Mouse (Mus musculus) heart, postnatal 36 days (tissue): ENCODE measurements around the gene Olfr374. TPM values are rescaled to one million over a fixed set of nuclear protein-coding genes. Genes with fewer than 3 reads are reported as not detected.
"Not testable (repeated sequence)": the region's sequence is repeated elsewhere in the genome, so short reads cannot be mapped to it uniquely, and the experiment has no call there.

Experiments used
- DNase-seq, 2 experiments: peaks; one replicate each; pipeline ENCODE4 v3.0.0; 2021 to 2022
- intact Hi-C: fragments of 180-260 bp; cut with DNase I; formaldehyde crosslinking; loops from one replicate; pipeline ENCODE4 v1.15.1; 2025
- total RNA-seq, 2 experiments: library from RNA; stranded (reverse); gene quantifications; 2 replicates each; pipeline ENCODE4 v1.2.3; 2021

Olfr374 gene
- total RNA-seq = not detected

- intact Hi-C loops = no loop called here
- DNase-seq = no peak
Measured at GRCm38 (mm10) chr8:72106740-72107139, at the start of gene Olfr374. Olfr374 (plus strand) TSS chr8:72107040.

DNA sequence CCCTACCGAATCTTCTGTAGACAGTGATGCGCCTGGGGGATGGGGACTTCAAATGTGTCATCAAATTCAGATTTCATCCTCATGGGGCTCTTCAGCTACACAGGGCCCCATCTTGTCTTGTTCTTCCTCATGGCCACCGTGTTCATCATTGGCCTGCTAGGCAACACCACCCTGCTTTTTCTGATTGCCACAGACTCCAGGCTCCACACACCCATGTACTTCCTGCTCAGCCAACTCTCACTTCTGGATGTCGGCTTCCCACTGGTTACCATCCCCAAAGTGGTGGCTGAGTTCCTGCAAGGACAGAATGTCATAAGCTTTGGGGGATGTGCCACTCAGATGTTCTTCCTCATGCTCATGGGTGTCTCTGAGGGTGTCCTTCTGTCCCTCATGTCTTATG is 49.2 kb upstream of the Olfr374 start:
- intact Hi-C loops, DNase-seq: not testable (repeated sequence)

- DNase-seq, intact Hi-C loops: not testable (repeated sequence)
Measured at GRCm38 (mm10) chr8:72066819-72067399, 39.9 kb upstream of the Olfr374 start.

DNA sequence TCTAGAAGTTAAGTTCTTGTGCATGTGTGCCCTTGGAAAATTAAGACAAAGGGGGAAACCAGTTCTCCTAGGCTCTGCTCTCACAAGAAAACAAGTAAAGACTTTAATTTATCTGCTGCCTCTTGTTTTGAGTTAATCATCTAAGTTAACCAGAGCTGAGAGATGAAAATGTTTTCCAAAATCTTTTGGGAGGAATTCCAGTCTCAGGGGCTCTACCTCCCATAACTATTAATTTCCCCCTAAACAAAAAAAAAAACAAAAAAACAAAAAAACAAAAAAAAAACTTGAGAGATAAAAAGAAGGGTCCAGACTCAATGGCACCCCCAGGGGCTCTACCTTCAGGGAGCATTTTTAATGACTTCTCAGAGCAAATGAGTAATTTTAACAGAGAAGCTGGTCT is 24.0 kb upstream of the Olfr374 start, which contains the start of gene Olfr373:
TSS of gene Olfr373 (plus strand) at position 301 of the 400 bp plus-strand sequence.
- DNase-seq, intact Hi-C loops: not testable (repeated sequence)

- no peak for DNase-seq
- intact Hi-C loops = loop anchor here (2.0 kb wide), 1 partner anchor 44 kb away; the partner anchor contains the start of gene Olfr372
Measured at GRCm38 (mm10) chr8:72084744-72085143, 22.1 kb upstream of the Olfr374 start.

DNA sequence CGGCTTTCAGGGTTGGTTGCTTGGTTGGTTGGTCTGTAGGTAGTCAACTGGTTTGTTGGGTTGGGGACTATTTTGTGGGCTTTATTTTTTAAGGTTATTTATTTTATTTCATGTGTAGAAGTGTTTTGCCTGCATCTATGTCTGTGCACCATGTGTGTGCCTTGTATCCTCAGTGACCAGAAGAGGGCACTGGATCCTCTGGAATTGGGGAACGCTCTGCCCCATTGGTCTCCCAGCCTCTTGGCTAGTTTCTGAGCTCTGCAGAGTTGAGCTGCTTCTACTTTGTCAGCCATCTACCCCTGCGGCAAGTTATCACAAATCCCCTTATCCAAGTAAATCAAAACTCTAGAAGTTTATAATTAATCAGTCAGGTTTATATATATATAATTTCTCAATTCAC is 19.2 kb upstream of the Olfr374 start:
- DNase-seq, intact Hi-C loops: not testable (repeated sequence)

- intact Hi-C loops, DNase-seq: not testable (repeated sequence)
Measured at GRCm38 (mm10) chr8:72096721-72097120, 10.1 kb upstream of the Olfr374 start.

- intact Hi-C loops = loop anchor here (1.0 kb wide), 1 partner anchor 97 kb away; no protein-coding TSS in a partner anchor
- peak; percentile 22 to 33 for DNase-seq
Measured at GRCm38 (mm10) chr8:72099377-72100103, 7.3 kb upstream of the Olfr374 start.

GRCm38 (mm10) chr8:72105165-72105564 is 1.7 kb upstream of the Olfr374 start:
- DNase-seq = no peak
- intact Hi-C loops = no loop called here

- no peak for DNase-seq
- intact Hi-C loops = no loop called here
Measured at GRCm38 (mm10) chr8:72110876-72111275, 4.0 kb downstream of the Olfr374 start.

- intact Hi-C loops = no loop called here
- DNase-seq = no peak
Measured at GRCm38 (mm10) chr8:72112486-72112885, 5.6 kb downstream of the Olfr374 start.

- no peak for DNase-seq
- intact Hi-C loops = no loop called here
Measured at GRCm38 (mm10) chr8:72115202-72115601, 8.4 kb downstream of the Olfr374 start.

DNA sequence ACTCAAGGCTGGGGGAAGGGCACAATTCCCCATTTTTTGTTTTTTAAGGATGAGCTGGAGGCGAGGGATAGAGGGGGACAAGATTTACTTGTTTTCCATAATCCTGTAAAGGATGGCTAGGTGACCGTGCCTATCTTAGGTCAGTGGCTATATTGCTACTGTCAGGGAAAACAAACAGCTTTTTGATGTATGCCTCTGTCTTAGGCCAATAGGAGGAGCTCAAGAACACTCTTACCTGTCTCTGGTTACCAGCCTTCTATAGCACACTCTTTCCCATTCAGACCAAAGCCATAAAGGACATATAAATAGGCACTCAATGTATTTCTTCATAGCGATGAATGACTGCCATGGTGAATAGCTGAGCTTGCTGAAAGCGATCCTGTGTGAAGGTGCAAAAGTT is 11.8 kb downstream of the Olfr374 start:
- no peak for DNase-seq
- intact Hi-C loops = no loop called here

- intact Hi-C loops = not testable (repeated sequence)
Measured at GRCm38 (mm10) chr8:72121486-72121885, 14.6 kb downstream of the Olfr374 start.

GRCm38 (mm10) chr8:72121997-72122396 is 15.2 kb downstream of the Olfr374 start:
- intact Hi-C loops = no loop called here
- DNase-seq = no peak

More at GRCm38 (mm10) chr8:72121486-72121885, 14.6 kb downstream of the Olfr374 start:
- not testable (repeated sequence) for DNase-seq

DNA sequence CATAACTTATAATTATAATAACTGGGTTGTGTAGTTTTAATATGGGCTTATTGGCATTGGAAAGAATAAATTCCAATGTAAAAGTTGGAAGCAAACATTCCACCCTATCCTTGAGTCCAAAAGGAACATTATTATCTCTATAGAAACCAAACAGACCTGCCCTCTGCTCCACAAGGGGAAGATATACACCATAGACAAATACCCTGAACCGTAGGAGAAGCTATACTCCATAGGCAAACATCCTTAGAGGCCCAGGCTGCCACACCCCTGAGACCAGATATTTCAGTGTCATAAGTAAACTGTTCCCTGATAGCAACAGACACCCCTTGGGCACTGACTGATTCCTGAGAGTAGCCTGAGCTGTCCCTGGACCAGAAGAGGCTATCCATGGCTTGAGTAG is 21.0 kb downstream of the Olfr374 start:
- intact Hi-C loops = no loop called here

DNA sequence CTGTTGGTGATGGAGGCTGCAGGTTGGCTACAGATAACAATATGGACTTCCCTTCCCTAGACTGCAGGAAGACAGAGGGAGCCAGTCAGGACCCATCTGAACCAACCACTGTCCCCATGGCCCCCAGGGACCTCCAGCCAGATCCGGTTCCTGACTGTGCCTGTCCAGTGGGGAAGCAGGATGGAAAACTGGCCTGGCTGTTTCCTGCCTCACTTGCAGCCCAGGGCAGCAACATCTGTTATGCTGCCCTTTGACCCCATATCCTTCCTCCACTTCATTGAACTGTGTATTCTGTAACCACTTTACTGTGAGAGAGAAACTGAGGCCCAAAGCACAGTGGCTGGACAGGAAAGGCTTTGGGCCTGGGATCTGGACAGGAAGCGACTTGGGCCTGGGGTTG is 24.4 kb downstream of the Olfr374 start:
- DNase-seq = peak in 1 of 2 experiments; percentile 23
- intact Hi-C loops = loop anchor here (10.0 kb wide), 1 partner anchor 206 kb away; no protein-coding TSS in a partner anchor

More for the DNA sequence above, 21.0 kb downstream of the Olfr374 start:
- no peak for DNase-seq

DNA sequence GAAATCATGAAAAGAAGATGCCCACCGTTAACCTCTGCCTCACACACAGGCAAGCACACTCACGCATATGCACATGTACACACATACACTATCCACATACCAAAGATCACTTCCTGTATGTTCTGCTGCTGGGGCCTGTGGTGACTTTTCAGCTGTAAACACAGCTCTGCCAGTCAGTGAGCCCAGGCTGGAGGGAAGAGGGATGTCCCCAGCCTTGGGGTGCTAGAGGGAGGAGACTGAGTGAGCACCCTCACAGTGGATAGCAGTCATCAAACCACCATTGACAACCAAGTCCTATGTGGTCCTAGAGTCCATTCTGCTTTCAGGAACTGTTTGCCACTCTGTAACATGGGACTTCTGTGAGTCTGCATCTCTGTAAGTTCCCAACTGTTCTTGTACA is 25.1 kb downstream of the Olfr374 start:
- intact Hi-C loops = loop anchor here (10.0 kb wide), 1 partner anchor 207 kb away; no protein-coding TSS in a partner anchor
- no peak for DNase-seq

- DNase-seq = no peak
- intact Hi-C loops = loop anchor here (10.0 kb wide), 1 partner anchor 208 kb away; no protein-coding TSS in a partner anchor
Measured at GRCm38 (mm10) chr8:72132417-72132816, 25.6 kb downstream of the Olfr374 start.

DNA sequence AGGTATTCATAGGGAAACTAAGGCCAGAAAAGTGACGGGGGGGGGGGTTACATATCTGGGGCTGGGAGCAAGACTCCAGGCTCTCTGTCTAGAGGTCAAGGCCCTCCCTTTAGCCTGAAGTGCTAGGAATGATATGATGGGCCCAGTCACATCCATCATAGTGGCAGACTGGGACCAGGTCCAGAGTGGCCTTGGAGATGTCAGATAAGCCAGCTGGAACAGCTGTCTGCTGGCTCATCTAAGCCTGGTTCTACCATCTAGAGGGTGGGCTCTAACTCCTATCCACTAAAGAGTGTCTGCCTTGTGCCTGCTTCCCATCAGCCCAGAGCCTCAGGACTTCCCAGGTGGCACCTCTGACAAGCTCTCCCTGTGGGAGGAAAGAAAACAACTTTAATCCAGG is 26.1 kb downstream of the Olfr374 start:
- intact Hi-C loops = loop anchor here (10.0 kb wide), 1 partner anchor 208 kb away; no protein-coding TSS in a partner anchor
- no peak for DNase-seq

DNA sequence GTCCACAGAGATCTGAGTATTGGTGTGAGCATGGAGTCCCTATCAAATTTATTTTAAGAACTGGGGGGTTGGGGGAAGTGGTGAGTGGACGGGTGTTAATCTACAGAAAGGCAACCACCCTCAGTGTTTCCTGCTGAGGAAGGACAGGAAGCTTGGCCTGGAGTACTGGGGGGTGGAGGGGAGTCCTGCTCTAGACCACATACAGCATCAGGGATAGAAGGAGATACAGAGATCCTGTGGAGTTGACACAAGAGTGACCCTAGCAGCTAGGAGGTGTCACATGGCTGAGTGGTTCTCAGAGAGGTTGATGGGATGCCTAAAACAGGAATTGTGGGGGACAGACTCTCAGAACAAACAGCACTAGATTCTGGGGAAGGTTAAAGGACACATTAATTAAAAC is 26.7 kb downstream of the Olfr374 start:
- no peak for DNase-seq
- intact Hi-C loops = loop anchor here (10.0 kb wide), 1 partner anchor 209 kb away; no protein-coding TSS in a partner anchor
